Mouse (Mus musculus) gastrocnemius, adult 8-10 months (tissue): ENCODE measurements around the gene Olfr374. TPM values are rescaled to one million over a fixed set of nuclear protein-coding genes. Genes with fewer than 3 reads are reported as not detected.

Experiments used
- total RNA-seq, 4 experiments: library from RNA; stranded (reverse); gene quantifications; 2 replicates each; pipeline ENCODE4 v1.2.4; 2022

The Olfr374 gene
- total RNA-seq, 4 experiments from 2014 or later, result not detected

Other genes with a start within 250 kb of the Olfr374 start
- gene Zfp709, start 225.0 kb upstream of the Olfr374 start, total RNA-seq, result 1 to 10 TPM; 1.7 to 2.4 (median 1.8) TPM
- gene Zfp882, start 198.4 kb upstream of the Olfr374 start, total RNA-seq, result 1 to 10 TPM; 2.5 to 4.2 (median 3.2) TPM
- gene Zfp617, start 198.4 kb upstream of the Olfr374 start, total RNA-seq, result 10 to 100 TPM; 17.1 to 20.4 (median 18.5) TPM
- 1 to 10 TPM; 1.3 to 2.3 (median 2.2) TPM for gene Zfp961, start 156.0 kb upstream of the Olfr374 start, total RNA-seq
- gene Cyp4f18, start 97.4 kb upstream of the Olfr374 start, total RNA-seq, result under 1 TPM in 2 of 4 experiments, not detected in 2; 0.54 to 0.91 TPM
- not detected for gene Olfr372, start 65.8 kb upstream of the Olfr374 start, total RNA-seq
- not detected for gene Olfr373, start 23.9 kb upstream of the Olfr374 start, total RNA-seq
- 10 to 100 TPM; 15.5 to 29.6 (median 21.3) TPM for gene Tpm4, start 27.9 kb downstream of the Olfr374 start, total RNA-seq
- gene Rab8a, start 54.2 kb downstream of the Olfr374 start, total RNA-seq, result 10 to 100 TPM in 2 of 4 experiments, 1 to 10 TPM in 2; 6.3 to 14.1 (median 9.0) TPM
- not detected for gene Hsh2d, start 82.6 kb downstream of the Olfr374 start, total RNA-seq
- gene Cib3, start 105.8 kb downstream of the Olfr374 start, total RNA-seq, result not detected
- not detected for gene Gm11034, start 106.6 kb downstream of the Olfr374 start, total RNA-seq
- gene Fam32a, start 112.7 kb downstream of the Olfr374 start, total RNA-seq, result 1 to 10 TPM; 5.9 to 9.7 (median 7.9) TPM
- gene Ap1m1, start 133.0 kb downstream of the Olfr374 start, total RNA-seq, result 10 to 100 TPM; 17.6 to 20.9 (median 19.1) TPM
- gene Gm10282, start 198.2 kb downstream of the Olfr374 start, total RNA-seq, result 1 to 10 TPM; 1.7 to 3.2 (median 2.8) TPM
- 10 to 100 TPM in 3 of 4 experiments, 1 to 10 TPM in 1; 6.8 to 14.3 (median 11.5) TPM for gene Klf2, start 212.0 kb downstream of the Olfr374 start, total RNA-seq